Mouse (Mus musculus) C2C12 (cell line): ENCODE measurements around the gene Tmem63b.

ENCODE experiments used
- CTCF ChIP-seq: IDR thresholded peaks from one replicate; pipeline ENCODE4 v1.5.1; 2011; ENCODE audit not compliant: control insufficient read depth, insufficient read depth, insufficient read length
- MAX ChIP-seq: IDR thresholded peaks from one replicate; pipeline ENCODE4 v1.6.1; 2011; ENCODE audit warnings: mild to moderate bottlenecking, control low read depth
- USF1 ChIP-seq: IDR thresholded peaks from one replicate; pipeline ENCODE4 v1.6.1; 2011; ENCODE audit warnings: low read depth, mild to moderate bottlenecking, control low read depth, moderate library complexity

- TF ChIP-seq CTCF (no peak), MAX (no peak), USF1 (no peak)
Measured at GRCm38 (mm10) chr17:45703187-45703586, 16.5 kb upstream of the Tmem63b start.
